Mouse (Mus musculus) B cell, adult 2 months (primary cell): ENCODE results near the gene Bcl2l1.

Experiments used
- DNase-seq, 2 experiments: peaks; one replicate each; pipeline ENCODE4 v3.0.0; 2022

Gene Bcl2l1

DNA sequence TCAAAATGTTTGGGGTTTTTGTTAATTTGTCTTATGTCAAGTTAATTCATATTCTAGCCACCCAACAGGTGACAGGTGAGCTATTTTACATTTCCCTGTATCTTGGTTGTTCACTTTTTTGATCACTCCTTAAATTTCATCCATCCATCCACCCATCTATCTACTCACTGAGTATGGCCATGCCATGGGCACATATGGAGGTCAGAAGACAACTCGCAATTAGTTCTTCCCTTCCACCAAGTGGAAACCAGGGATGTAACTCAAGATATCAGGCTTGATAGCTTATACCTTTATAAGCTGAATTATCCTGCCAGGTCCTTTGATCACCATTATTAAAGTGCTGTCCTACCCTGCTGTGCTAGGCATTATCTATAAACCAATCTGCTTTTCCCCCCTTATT lies 7.8 kb downstream of the Bcl2l1 start:
- DNase-seq: no peak

GRCm38 (mm10) chr2:152821566-152821965 lies 10.0 kb downstream of the Bcl2l1 start:
- DNase-seq: no peak

GRCm38 (mm10) chr2:152821023-152821422 lies 10.5 kb downstream of the Bcl2l1 start:
- no peak for DNase-seq

DNA sequence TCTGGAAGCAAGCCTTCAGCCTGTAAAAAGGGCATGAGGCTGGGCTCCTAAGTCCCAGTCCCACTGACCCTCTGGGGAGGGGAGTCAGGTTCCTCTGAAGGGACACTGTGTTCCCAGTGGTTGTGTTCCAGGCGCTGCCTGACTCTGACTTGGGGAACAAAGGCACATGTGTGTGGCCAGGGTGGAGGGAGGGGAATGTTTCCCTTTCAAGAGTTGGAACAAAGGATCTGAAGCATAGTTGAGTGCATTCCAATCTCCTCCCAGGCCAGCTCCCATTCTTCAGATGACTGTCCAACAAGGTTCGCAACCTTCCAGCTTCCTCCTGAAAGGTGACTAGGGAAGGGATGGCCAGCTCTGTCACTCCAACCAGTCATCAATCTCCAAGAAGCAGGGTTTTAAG lies 11.2 kb downstream of the Bcl2l1 start:
- no peak for DNase-seq

GRCm38 (mm10) chr2:152819926-152820325 lies 11.6 kb downstream of the Bcl2l1 start:
- no peak for DNase-seq

- DNase-seq: no peak
Observed at GRCm38 (mm10) chr2:152819097-152819624, 12.4 kb downstream of the Bcl2l1 start.

- no peak for DNase-seq
Observed at GRCm38 (mm10) chr2:152818679-152819078, 12.8 kb downstream of the Bcl2l1 start.

DNA sequence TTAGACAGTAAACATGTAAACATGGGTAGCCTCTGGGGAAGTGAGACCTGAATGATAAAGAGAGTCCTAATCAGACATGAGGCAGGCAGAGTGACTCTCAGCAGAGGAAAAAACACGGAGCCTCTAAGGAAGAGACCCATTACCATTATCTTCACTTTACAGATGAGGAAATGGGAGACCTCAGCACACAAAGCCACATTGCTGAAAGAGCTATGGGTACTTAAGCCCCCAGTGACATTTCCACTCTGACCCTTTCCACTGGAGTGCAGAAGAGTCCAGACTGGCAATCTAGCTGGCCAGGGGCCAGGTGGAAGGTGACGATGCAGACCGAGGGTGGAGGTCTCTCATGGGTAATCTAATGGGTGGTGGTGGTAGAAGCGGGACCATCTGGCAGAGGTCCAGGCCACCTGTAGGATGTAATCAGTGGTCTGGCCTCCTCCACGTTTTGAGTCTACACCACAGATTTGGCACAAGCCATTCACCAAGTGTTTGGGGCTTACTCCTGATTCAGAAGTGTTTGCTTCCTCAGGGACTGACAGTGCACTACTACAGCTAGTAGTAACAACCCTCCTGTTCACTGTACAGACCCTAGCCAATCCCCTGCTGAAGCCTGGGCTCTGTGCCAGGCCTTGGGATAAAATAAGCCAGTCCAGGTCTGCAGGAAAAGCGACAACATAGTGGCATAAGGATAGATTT lies 13.8 kb downstream of the Bcl2l1 start:
- DNase-seq: no peak

DNA sequence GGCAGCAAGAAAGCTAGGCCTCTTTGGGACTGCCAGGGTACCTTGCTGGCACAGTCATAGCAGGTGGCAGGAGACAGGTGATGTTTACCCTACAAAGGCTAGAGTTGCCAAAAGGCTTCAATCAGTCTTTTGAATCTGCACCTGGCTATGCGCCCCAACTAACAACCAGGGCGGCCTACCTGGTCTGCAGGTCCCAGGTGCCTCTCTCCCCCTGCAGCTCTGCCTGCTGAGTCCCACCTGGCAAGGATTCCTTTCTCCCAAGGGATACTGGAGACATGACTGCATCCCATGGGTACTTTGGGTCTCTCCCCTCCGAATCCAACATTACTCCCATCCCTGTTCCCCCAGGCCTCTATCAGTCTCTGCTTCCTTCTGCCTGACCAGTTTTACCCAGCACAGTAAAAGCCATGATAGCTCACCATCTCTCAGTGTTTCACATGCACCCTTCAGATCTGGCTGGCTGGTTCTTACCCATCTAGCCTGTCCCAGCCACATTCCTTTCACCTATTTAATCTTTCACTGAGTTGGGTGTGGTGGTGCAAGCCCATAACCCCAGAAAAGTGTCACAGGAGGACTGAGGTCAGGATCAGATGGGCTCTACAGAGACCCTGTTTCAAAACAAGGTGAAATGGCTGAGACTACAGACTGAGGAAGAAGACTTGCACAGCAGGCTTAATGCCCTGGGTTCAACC lies 14.7 kb downstream of the Bcl2l1 start:
- no peak for DNase-seq

GRCm38 (mm10) chr2:152815879-152816656 lies 15.5 kb downstream of the Bcl2l1 start:
- DNase-seq: no peak

- DNase-seq: no peak
Observed at GRCm38 (mm10) chr2:152814213-152814874, 17.2 kb downstream of the Bcl2l1 start.

- DNase-seq: no peak
Observed at GRCm38 (mm10) chr2:152813232-152813631, 18.3 kb downstream of the Bcl2l1 start.

GRCm38 (mm10) chr2:152811336-152812165 lies 20.0 kb downstream of the Bcl2l1 start:
- no peak for DNase-seq

DNA sequence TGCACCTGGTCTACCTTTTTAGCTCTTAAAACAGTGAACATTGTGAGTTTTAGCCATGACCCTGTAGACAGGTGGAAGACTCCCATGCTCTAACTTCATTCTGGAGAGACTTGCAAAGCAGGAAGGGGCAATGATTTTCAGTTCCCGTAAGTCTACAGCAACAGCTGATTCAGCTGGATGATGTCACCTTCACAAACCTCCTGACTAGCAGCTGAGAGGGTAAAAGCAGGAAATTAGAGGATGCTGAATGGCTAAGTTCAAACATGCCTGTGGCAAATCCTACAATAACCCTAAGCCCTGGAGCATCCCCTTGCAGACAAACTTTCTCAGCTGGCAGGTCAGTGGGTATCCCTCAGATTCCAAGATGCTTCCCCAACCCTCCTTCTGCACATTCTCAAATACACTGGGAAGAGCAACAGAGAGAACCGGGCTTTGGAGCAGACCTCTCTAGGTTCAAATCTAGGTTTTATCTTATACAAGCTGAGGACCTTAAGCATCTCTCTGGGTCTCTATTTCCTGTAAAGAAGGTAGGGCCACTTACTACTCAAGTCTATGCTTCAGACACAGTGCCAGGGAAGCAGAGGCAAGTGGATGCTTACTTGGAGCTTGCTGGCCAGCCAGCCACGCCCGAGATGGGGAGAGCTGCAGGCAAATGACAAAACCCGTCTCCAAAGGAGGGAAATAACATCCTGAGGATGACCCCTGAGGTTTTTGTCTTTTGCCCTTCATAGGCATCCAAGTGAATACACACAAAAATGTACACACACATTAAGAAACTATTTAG lies 21.2 kb downstream of the Bcl2l1 start:
- DNase-seq: peak; percentile 41 to 45

DNA sequence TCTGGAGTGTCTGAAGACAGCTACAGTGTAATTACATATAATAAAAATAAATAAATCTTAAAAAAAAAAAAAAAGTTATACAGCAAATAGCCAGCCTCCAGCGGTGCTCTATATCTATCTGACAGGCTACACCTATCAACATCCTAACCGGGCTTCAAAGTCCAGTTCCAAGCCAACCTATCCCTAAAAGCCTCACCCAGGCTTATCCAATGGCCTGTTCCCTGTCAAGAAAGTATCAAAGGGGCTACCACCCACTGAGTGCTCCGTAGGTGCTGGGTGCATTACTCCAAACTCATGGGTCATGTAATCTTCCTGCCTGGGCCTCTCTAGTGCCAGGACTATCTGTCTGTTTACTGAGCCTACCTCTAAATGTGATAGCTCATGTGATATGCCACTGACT lies 23.4 kb downstream of the Bcl2l1 start:
- no peak for DNase-seq

DNA sequence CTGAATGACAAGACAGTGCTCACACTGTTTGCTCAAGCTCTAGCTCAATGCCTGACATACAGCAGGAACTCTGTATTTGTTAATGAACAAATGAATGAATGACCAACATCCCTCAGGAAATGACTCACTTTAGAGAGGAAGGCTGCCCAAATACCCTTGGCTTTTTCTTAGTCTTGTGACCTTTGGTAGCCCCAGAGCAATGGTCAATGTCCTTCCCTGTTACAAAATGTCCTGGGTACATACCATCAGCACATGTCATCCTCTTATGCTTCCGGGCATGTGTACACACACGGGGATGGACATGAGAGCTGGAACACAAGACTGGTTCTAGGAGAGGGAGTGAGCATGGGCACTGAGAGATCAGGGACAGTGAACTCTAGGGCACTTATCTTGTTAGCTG lies 25.5 kb downstream of the Bcl2l1 start:
- DNase-seq: no peak

GRCm38 (mm10) chr2:152805111-152805490 lies 26.4 kb downstream of the Bcl2l1 start:
- no peak for DNase-seq

- DNase-seq: no peak
Observed at GRCm38 (mm10) chr2:152804408-152805110, 27.0 kb downstream of the Bcl2l1 start.

- DNase-seq: no peak
Observed at GRCm38 (mm10) chr2:152803081-152803480, 28.4 kb downstream of the Bcl2l1 start.

GRCm38 (mm10) chr2:152802303-152802702 lies 29.2 kb downstream of the Bcl2l1 start:
- no peak for DNase-seq

DNA sequence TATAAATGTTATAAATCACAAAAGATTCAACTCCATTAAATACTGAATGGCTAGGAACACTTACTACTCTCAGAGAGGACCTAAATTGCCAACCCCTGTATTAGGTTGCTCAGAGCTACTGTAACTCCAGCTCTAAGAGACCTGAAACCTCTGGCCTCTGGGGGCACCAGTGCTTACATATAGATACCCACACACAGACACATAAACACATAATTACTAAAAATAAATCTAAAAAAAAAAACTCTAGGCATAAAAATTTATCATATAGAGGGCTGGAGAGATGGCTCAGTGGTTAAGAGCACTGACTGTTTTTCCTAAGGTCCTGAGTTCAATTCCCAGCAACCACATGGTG lies 30.8 kb downstream of the Bcl2l1 start:
- no peak for DNase-seq
